Mouse (Mus musculus) hindlimb bud, embryonic 11.5 days (tissue): Measurements from ENCODE around the gene Aqr.
"Not testable (repeated sequence)": the region's sequence is repeated elsewhere in the genome, so short reads cannot be mapped to it uniquely, and the experiment has no call there.

ENCODE experiments used
- DNase-seq: peaks from one replicate; pipeline ENCODE4 v3.0.0-alpha.2; 2012; ENCODE audit warnings: low read depth, low spot score; ENCODE audit errors: extremely low spot score

Aqr gene

DNA sequence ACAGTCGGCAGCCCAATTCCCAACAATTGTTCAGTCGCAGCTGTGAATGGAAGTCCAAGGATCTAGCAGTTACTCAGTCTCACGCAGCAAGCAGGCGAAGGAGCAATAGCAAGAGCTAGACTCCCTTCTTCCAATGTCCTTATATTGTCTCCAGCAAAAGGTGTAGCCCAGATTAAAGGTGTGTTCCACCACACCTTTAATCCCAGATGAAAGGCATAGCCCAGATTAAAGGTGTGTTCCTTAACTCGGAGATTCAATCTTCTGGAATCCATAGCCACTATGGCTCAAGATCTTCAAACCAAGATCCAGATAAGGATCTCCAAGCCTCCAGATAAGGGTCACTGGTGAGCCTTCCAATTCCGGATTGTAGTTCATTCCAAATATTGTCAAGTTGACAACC is at the start of gene Aqr:
Gene Aqr (minus strand): TSS at position 101 of the 400 bp plus-strand sequence.
- not testable (repeated sequence) for DNase-seq

DNA sequence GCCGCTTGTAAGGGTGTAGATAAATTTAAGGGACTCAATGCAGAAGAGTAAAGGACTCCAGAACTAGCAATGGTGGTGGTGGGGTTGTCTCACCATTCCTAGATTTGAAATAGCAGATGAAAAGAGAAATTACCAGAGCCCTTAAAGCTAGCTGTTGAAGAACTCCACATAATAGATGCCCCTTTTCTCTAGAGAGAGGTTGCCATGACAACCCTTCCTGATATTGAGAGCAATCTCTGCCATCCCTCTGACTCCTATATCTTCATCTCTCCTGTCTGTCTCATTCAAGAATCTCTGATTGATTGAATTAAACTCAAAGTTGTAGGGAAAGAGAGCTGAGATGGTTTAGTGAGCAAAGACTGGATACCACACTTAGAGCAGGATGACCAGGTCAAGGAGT is 49.7 kb upstream of the Aqr start:
- no peak for DNase-seq

DNA sequence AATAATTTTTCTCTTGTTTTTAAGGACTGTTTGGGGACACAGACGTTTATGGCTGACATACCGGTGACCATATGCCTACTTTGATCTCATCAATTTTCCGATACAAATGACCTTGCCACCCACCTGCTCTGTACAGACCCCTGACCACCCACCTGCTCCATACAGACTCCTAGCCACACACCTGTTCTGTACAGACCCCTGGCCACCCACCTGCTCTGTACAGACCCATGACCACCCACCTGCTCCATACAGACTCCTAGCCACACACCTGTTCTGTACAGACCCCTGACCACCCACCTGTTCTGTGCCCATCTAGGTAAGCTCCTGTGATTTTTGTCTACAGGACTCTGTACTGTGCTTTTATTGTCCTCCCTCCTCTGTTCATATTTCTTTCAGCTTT is 48.8 kb upstream of the Aqr start:
- DNase-seq = no peak

DNA sequence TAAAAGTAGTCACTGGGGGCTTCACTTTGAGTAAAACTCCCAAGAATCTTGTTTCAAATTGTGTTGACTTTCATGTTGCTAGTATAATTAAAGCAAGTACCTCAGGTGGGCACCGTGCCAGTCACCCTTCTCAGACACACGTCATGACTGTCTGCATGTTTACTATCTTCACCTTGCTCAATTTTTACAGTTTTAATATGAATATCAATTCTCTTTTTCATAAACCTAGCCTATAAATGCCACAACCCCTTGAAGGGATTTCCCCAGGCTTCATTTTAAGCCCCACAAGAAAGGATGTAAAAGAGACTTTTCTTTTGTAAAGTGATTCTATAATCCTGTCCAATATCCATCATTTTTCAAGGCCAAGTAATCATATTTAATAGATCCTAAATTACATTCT is 44.4 kb upstream of the Aqr start:
- no peak for DNase-seq

DNA sequence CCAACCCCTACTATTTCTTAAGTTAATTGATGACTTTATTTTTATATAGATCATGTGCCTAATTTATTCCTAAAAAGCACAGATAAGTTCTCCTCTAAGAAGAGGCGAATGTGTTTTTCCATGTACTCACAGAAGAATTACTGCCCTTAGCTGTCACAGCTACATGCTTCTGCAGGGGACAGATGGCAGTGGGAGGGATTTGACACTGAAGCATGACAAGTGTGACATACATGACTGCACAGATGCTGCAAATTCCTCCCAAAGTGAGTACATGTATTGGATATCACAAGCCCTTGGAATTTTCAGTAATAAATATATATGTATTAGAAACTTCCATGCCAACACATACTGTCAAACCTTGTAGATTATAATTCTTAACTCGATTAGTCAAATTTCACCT is 41.8 kb upstream of the Aqr start:
- DNase-seq = no peak

DNA sequence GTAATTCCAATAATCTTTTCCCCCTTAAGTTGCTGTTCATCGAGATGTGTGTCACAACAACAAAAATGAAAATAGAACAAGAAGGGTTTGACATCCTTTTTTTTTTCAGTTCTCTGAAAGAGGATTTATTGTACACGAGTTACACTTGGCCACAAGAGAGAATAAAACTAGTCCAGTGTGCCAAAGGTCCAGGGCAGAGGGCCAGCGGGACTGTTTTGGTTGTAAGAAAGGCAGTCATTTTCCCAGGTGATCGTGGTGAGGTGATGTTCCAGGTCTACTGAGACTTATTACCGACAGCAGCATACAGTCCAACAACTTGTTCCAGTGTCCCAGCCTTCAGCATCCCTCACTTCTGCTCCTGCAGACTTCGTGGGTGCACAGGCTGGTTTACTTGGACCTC is 18.2 kb upstream of the Aqr start:
- DNase-seq = no peak

DNA sequence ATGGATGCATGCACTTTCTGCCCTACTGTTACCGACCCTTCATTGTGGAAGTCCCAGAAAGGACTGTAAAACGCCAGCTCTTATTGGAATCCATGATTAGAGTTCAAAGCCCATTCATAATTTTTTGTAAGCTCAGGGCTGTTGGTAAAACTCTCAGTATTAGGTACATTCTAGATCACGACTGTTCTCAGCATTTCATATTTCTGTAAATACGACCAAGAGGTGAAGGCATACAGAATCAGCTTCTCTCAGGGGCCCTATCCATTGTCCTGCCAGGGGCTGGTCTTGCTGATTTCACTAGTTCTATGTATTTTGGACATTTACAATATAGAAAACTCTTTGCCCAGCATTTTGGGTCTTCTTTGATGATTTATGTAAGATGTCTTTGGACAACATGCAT is 14.8 kb upstream of the Aqr start:
- DNase-seq = no peak

DNA sequence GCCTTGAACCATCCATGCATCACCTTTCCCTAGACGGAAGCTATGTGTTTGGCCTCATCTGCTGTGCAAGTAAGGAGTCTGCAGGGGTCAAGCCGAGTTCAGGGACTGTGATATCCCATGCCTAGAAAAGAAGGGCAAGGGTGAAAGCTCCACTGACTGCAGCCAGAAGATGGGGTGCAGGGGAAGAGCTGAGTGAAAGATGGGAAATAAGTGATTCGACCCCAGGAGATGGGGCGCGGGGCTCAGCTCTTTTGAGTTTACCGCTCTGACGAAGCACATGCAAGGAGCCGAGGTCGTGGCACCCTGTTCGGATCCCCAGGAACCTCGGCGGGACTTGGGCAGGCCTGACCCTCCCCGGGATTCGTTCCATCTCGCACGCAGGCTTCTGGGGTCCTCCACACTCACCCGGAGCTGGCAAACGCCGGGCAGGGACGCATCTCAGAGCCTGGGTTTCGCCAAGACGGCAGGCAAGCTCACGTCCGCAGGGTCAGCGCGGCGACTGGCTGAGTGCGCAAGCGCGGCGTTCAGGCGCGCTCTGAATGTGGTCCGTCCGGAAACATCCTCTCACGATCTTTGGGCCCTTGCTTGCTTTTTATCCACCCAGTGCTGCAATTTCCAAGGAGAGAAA is 14.2 kb upstream of the Aqr start, which contains the start of gene Zfp770:
Gene Zfp770 (minus strand): TSS at position 538 of the 628 bp plus-strand sequence.
- peak; percentile 70 for DNase-seq

DNA sequence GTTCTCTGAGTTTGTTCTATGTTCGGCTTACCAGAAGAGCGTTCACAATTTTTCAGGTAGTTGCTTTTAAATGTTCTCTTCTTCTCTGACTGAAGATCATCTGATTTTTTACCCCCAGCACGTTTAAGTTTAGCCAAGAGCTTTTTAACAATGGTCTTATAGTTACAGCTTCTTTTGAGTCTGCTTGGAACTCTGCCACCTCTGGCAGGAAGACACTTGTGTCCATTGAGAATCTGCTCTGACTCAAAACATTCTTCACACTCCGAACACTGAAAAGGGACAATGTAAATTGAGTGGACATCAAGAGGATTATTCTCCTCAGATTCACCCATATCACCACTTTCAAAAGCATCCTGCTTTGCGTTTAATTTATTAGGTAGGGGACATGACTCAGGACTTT is 9.6 kb upstream of the Aqr start:
- no peak for DNase-seq

DNA sequence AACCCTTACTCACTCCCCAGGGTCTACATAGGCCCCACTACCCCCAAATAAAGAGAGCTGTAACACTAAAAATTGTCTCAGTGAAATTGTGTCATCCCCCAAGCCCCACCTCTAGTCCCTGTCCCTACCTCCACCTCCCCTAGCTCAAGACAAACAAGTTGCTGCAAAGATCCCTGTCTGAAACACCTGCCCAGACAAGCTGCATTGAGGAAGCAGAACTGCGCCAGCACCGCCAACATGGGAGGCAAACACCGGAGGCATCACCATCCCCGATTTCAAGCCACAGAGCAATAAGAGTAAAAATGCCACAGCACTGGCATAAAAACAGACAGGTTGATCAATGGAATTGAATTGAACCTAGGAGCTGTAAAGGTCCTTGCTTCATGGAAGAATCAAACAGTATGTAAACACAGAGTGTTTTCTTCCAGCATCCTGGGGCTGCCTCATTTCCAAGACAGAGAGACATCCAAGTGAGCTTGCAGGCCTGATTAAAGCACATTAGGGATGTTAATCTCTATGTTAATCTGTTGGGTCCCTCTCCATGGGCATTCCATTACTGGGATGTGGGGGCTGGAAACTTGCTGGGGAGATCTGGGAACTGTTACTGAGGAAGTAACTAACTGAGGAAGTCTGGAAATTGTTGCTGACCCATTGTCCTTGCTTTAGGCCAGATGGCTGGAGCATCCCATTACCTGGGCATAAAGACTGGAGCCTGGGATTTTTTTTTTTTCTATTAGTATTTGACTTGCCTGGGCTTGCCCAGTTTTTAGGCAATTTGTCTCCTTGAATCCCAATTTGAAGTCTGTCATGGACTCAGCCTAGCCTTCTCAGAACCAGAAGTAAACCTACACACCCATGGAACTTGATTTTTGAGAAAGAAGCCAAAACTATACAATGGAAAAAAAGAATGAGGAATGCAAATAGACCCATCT is 8.8 kb downstream of the Aqr start:
- DNase-seq = no peak

DNA sequence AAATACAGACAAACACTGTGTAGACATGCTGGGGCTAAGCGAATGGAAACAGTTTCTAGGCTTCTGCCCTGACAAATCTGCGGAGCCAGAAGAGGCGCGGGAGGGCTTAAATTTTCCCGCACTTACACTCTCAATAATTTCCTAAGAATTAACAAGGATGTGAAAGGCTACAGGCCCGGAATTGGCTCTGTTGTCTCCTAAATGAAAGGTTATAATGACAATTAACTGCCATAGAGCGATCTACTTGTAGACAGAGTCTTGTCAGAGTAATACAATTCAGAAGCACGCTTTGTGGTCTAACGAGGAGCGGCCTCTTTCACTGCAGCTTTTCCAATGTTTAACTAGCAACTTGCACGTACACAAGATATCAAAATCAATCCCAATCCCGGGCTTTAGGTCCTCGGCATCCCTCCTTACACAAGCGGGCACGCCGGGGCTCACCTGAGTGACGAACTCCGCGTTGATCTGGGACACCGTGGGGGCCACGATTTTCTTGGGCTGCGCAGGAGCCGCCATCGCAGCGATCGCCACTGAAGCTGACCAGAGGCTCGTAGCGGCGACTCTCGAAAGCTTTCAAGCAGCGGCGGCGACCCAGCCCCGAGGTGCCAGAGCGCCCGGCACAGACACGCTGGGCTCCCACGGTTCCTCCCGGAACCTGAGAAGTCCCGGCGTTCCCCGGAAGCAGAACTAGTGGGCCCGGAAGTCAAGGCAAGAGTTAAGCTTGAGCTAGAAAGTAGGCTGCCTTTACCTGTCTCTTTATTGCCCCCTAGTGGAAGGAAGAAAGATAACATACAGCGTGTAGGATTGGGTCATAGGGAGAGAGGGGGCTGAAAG is 12.0 kb downstream of the Aqr start:
- DNase-seq = peak; percentile 30

DNA sequence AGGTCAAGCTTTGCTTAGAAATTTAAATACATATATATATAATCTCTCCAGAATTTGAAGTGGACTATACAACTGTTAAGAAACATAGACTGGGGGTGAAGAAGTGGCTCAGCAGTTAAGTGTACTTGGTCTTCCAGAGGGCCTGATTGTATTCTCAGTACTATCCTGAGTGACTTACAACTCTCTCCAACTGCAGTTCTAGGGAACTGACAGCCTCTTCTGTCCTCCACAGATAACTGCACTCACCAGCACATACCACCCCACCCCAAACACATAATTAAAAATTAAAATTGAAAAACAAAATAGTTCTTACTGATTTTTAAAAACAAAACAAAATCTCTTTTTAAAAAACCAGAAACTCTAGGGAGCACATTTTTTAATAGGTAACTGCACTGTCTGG is 13.6 kb downstream of the Aqr start:
- DNase-seq = no peak

DNA sequence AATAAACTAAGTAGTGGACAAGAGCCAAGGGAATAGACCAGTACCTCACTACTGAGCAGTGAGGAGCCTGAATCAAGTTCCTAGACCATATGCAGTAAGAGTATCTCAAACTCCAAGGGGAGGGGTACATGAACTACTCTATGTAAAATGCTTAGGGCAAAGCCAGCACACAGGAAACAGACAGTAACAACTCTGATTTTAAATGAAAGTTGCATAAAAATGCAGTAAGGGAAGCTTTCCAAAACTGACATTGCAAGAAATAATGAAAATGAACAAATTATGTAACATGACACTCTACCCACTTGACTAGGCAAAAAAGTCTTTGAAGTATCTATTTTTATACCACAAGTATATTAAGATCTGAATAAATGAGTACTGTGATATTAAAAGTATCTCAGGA is 19.0 kb downstream of the Aqr start:
- DNase-seq = no peak

DNA sequence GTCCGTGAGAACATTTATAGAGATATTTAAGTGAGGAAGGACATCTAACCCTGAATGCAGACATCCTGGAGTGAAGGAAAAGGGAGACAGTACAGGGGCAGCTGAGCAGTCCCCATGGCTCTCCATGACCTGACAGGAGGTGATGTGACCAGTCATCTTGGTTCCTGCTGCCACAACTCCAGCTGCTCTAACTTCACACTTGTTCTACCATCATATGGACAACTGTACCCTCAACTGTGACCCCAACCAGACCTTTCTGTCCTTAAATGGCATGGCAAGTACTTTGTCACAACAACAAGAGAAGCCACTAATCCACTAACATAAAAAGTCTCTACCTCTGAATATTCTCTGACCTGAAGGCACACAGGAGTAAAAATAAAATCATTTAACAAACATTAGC is 24.8 kb downstream of the Aqr start:
- no peak for DNase-seq

DNA sequence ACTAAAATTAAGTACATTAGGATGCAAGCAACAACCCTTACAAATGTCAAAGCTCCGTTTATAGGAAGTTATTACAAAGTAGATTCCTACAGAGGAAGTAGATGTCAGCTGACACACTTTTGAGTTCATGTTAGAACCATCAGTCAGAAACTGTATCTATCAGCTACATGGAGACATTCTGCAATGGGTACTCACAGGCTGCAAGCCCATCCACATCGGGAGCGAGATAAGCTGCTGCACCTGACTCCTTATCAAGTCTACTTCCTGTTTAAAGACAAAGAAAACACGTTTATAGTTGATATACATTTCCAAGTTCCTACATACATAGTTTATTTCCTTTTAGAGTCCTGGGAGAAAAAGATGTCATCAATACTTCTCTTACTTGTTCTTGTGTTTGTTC is 29.5 kb downstream of the Aqr start:
- DNase-seq = no peak

DNA sequence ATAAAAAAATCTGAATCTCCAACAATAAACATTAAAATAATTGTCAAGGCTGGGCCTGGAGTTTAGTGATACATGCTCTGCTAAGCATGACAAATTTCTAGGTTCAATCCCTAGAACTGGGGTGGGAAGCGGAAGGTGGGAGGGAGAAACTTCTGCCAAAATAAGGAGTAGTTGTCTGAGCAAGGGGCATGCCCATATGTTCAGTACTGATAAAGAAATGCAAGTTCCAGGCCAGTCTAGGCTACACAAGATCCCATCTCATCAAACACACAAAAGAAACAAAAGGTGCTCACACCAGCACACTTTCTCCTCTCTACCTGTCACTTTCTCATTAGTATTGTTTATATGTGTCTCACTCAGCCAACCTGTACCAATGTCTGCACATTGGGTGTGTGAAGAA is 30.2 kb downstream of the Aqr start:
- DNase-seq = no peak

DNA sequence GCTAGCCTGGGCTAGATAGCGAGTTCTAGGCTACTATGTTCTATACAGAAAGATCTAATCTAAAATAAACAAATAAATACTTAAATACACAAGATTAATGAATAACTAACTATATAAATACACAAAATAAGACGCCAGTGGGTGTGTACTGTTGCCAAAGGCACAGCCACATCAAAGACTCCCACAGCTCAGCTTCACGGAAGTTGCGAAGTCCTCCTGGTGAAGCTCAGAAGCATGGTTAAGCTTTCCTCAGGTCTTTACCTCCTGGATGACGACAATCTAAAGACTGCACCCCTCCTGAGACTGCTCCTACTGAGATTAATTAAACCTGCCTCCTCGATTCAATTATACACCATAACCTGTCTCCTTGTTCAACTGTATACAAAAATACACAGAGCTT is 33.6 kb downstream of the Aqr start:
- no peak for DNase-seq

DNA sequence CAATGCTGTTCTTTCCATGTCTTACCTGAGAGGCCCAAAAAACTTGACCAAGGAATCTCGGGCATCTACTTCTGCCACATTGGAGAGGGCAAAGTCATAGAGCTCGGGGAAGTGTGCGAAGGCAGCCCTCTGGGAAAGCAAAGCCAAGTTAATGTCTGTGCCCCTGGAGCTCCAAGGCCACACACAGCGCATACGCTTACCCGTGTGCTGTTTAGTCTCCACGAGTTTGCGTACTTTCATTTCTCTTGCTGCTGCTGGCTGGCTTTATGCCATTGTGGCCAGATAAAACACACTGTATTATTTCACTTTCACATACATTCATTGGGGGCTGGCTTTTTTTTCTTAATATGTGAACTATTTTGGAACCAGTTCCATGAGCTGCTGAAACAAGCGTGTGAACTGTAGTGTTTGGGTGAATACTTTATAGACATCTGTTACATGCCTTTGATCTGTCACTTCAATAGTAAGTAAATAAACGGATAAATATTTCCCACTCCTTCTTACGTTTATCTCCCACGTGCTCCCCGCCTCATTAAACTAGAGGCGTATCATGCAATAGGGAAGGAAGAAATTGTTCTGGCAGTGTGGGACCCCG is 39.9 kb downstream of the Aqr start:
- DNase-seq = no peak

DNA sequence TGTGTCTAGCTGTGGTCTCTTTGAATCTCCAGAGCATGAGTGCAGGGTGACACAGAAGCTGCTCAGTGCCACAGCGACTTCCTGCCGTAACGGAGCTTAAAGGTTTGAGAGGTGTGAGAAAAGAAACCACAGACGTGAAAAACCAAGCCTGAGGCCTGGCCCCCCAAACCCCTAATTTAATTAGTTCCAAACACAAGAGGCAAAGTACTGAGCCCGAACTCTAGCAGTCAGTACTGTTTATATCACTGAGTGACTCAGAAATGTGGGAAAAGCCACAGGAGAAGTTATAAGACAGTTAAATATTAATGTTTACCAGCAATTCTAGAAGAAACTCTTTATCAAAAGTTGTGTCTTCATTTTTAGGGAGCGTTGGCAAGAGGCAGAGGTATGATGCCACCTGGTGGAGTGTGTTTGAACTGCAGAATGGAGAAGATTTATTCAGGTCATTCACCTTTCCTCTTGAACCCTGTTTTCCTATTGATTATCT is 41.5 kb downstream of the Aqr start:
- peak; percentile 8 for DNase-seq

DNA sequence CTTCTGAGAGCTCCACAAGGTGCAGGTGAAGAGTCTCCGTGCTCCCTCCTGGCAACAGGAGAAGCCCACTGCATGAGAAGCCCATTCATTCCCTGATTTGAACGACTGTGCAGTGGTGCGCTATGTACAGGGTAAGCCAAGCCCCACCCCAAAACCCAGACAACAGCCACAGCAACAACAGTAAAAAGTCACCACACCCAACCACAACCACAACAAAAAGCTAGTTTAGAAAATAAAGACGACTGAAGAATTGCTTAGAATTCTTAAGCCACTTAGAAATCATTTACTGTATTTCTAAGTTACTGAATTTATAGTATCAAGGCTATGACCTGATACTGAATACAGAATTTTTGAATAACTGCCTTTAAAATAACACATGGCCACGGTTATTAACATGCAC is 41.9 kb downstream of the Aqr start:
- DNase-seq = no peak

DNA sequence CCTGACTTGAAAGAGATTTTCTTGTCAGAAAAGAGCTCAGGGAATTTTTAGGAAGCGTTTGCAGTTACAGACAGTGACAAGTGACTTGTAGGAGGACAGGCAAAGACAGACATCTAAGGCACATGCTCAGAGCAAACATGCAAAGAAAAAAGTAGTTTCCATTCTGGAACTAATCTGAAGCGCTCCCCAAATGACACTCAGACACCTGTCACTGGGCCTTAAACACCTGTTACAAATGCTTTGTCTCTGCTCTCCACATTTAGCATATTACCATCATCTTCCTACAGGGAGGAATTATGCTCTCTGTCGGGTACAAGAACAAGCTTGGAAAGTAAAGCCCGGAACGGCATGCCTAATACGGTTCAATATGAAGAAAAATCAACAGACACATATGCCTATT is 43.0 kb downstream of the Aqr start:
- no peak for DNase-seq
